In genomic region chr6:83488200-83488599, GRCm38 (mm10) we compare ENCODE assay signal across 23 mouse cellular contexts. TPM values are rescaled to one million over a fixed set of nuclear protein-coding genes. Genes with fewer than 3 reads are reported as not detected.
DNase-seq lines count a peak whose midpoint lies in the region; ATAC-seq and TF ChIP-seq lines count a peak whose summit lies in the region.
"Had no signal": no experiment of that assay in that cellular context is flagged by ENCODE, and none has a peak within 500 bp of the region (broad histone marks: within the 10 kb centered on the region; RNA-seq: fewer than 3 reads in every experiment).

No protein-coding gene starts in this region.

- peak; percentile 63; the same call in 1 of the 2 replicates for ATAC-seq in embryonic facial prominence, embryonic 14.5 days (ENCODE audit: low read depth)
- ATAC-seq in granulocyte monocyte progenitor cell, adult 5-6 weeks (replicated peaks; ENCODE audit: poor library complexity, severe bottlenecking): 0 out of 2 replicates have a peak, but pooled peaks have one; percentile 5
- no peak for ATAC-seq in monocyte, adult 5-6 weeks (replicated peaks; ENCODE audit: insufficient number of reproducible peaks, low FRiP score, low TSS enrichment, poor library complexity, severe bottlenecking)
- ATAC-seq: CD4-positive, CD25-positive, alpha-beta regulatory T cell, adult 4 months; forebrain, embryonic 14.5 days; intestine, embryonic 15.5 days had no signal

- H3K9me3 ChIP-seq in embryonic facial prominence, embryonic 14.5 days (ENCODE audit: control insufficient read depth, low read length): no peaks in the 10 kb centered on the region
- H3K9me3 ChIP-seq: embryonic facial prominence, embryonic 13.5 days; hindbrain, embryonic 12.5 days; hindbrain, embryonic 15.5 days; intestine, embryonic 15.5 days had no signal

- H3K4me2 ChIP-seq in embryonic facial prominence, embryonic 14.5 days (ENCODE audit: low read depth, low read length): no peak overlapping the region
- H3K4me2 ChIP-seq: embryonic facial prominence, embryonic 13.5 days; heart, embryonic 11.5 days; hindbrain, embryonic 12.5 days; hindbrain, embryonic 15.5 days; intestine, embryonic 15.5 days had no signal

- no peaks in the 10 kb centered on the region for H3K27me3 ChIP-seq in embryonic facial prominence, embryonic 14.5 days (replicated peaks; ENCODE audit: control insufficient read depth, insufficient read depth, low read length)
- H3K27me3 ChIP-seq: embryonic facial prominence, embryonic 13.5 days; hindbrain, embryonic 12.5 days; hindbrain, embryonic 15.5 days; intestine, embryonic 15.5 days had no signal

- no peak overlapping the region for H3K4me3 ChIP-seq in gastrocnemius, adult 2 months
- no peak overlapping the region for H3K4me3 ChIP-seq in embryonic facial prominence, embryonic 14.5 days (ENCODE audit: low read depth, low read length)
- H3K4me3 ChIP-seq: embryonic facial prominence, embryonic 13.5 days; hindbrain, embryonic 12.5 days; hindbrain, embryonic 15.5 days; intestine, embryonic 15.5 days had no signal

- peaks cover 72% of the 10 kb centered on the region for H3K36me3 ChIP-seq in embryonic facial prominence, embryonic 14.5 days (ENCODE audit: control insufficient read depth, insufficient read depth, low read length)

- H3K9ac ChIP-seq in embryonic facial prominence, embryonic 14.5 days (ENCODE audit: low read depth, low read length): no peak overlapping the region
- H3K9ac ChIP-seq: embryonic facial prominence, embryonic 13.5 days; hindbrain, embryonic 12.5 days; hindbrain, embryonic 15.5 days; intestine, embryonic 15.5 days had no signal

- 57% methylated on average over 5 of the region's 5 CpGs for WGBS in embryonic facial prominence, embryonic 14.5 days

- no peak for DNase-seq in gastrocnemius, adult 2 months
- no peak for DNase-seq in gastrocnemius, postnatal 14 days
- peak; percentile 28 for DNase-seq in embryonic facial prominence, embryonic 14.5 days (ENCODE audit: low spot score)
- DNase-seq in layer of hippocampus, adult 11-12 months (ENCODE audit: low spot score): no peak
- DNase-seq: adrenal gland, adult 2 months; adrenal gland, postnatal 14 days; cerebellum, adult 11-12 months; cerebellum, adult 8-10 months; cerebellum, postnatal 10 days; cerebellum, postnatal 36 days; gastrocnemius, postnatal 36 days; heart, adult 11 months; kidney, adult 11 months had no signal

- no peaks in the 10 kb centered on the region for H3K4me1 ChIP-seq in embryonic facial prominence, embryonic 14.5 days (ENCODE audit: control insufficient read depth, insufficient read depth, low read length)
- H3K4me1 ChIP-seq: hindbrain, embryonic 12.5 days; hindbrain, embryonic 15.5 days; intestine, embryonic 15.5 days had no signal

- no peak for TF ChIP-seq CTCF in gastrocnemius, adult 2 months (IDR thresholded peaks at IDR 0.05)

- intact Hi-C loops in gastrocnemius, adult 2 months (cut with DNase I): no loop called here
- intact Hi-C loops in gastrocnemius, postnatal 14 days (cut with DNase I; ENCODE audit: low total_unique reads): no loop called here

- peak overlapping the region; percentile 28; the same call in 1 of the 2 replicates for H3K27ac ChIP-seq in gastrocnemius, adult 2 months
- 0 out of 2 replicates have a peak overlapping the region, but pooled peaks have one; percentile 8 for H3K27ac ChIP-seq in embryonic facial prominence, embryonic 14.5 days (replicated peaks; ENCODE audit: low read depth, low read length)
- H3K27ac ChIP-seq: embryonic facial prominence, embryonic 13.5 days; hindbrain, embryonic 12.5 days; hindbrain, embryonic 15.5 days; intestine, embryonic 15.5 days had no signal

RNA-seq across cellular contexts. Expression of gene Dguok, which starts 18.6 kb away (rescaled TPM):
- 10 to 100 TPM; 17.8 to 20.6 TPM for total RNA-seq in gastrocnemius, adult 2 months (2021)
- total RNA-seq in gastrocnemius, postnatal 14 days (2021): 10 to 100 TPM; 14.8 to 19.3 TPM
- 70.5 and 72.3 TPM in 2 replicates for polyA plus RNA-seq in embryonic facial prominence, embryonic 14.5 days (2014; fragmentation: Nextera tagmentation; extraction: Ambion mirVana)
- 28.1 and 49.2 TPM in 2 replicates for total RNA-seq in granulocyte monocyte progenitor cell, adult 5-6 weeks (2014; fragmentation: Nextera tagmentation)
- total RNA-seq in granulocyte monocyte progenitor cell, adult 5-6 weeks (2017): 19.6 and 29.3 TPM in 2 replicates
- 32.4 to 79.2 TPM (median 44.1 TPM) in 3 replicates for total RNA-seq in monocyte, adult 5-6 weeks (2017)

RNA-seq across cellular contexts. Expression of gene Tet3, which starts 29.3 kb away (rescaled TPM):
- total RNA-seq in gastrocnemius, adult 2 months (2021): 10 to 100 TPM; 16.4 to 18.0 TPM
- total RNA-seq in gastrocnemius, postnatal 14 days (2021): 10 to 100 TPM; 30.4 to 36.7 TPM
- polyA plus RNA-seq in embryonic facial prominence, embryonic 14.5 days (2014; fragmentation: Nextera tagmentation; extraction: Ambion mirVana): 32.4 and 37.3 TPM in 2 replicates
- 35.6 and 46.9 TPM in 2 replicates for total RNA-seq in granulocyte monocyte progenitor cell, adult 5-6 weeks (2014; fragmentation: Nextera tagmentation)
- 13.4 and 17.5 TPM in 2 replicates for total RNA-seq in granulocyte monocyte progenitor cell, adult 5-6 weeks (2017)
- 11.6 to 26.4 TPM (median 11.9 TPM) in 3 replicates for total RNA-seq in monocyte, adult 5-6 weeks (2017)

RNA-seq across cellular contexts. Expression of gene Actg2, which starts 47.9 kb away (rescaled TPM):
- total RNA-seq in gastrocnemius, adult 2 months (2021): under 1 TPM; 0.31 to 0.47 TPM
- total RNA-seq in gastrocnemius, postnatal 14 days (2021): 1 to 10 TPM; 1.9 to 5.0 TPM
- 11.0 and 13.2 TPM in 2 replicates for polyA plus RNA-seq in embryonic facial prominence, embryonic 14.5 days (2014; fragmentation: Nextera tagmentation; extraction: Ambion mirVana)
- total RNA-seq in granulocyte monocyte progenitor cell, adult 5-6 weeks (2014; fragmentation: Nextera tagmentation): not detected in 2 replicates
- not detected in 2 replicates for total RNA-seq in granulocyte monocyte progenitor cell, adult 5-6 weeks (2017)
- total RNA-seq in monocyte, adult 5-6 weeks (2017): 0.97 TPM in 1 of 3 replicates, not detected in the others
- total RNA-seq: hematopoietic stem cell, adult 5-6 weeks had no signal
